Comparison of ENCODE assay signal across 14 mouse cellular contexts in genomic region chr2:72319028-72319798, GRCm38 (mm10). TPM values are rescaled to one million over a fixed set of nuclear protein-coding genes. Genes with fewer than 3 reads are reported as not detected.
DNase-seq lines count a peak whose midpoint lies in the region; ATAC-seq and TF ChIP-seq lines count a peak whose summit lies in the region.
"Had no signal": no experiment of that assay in that cellular context is flagged by ENCODE, and none has a peak within 500 bp of the region (broad histone marks: within the 10 kb centered on the region; RNA-seq: fewer than 3 reads in every experiment).

No protein-coding gene starts in this region.

- no peak for ATAC-seq in heart, embryonic 13.5 days (ENCODE audit: extremely low read depth, insufficient number of reproducible peaks, low FRiP score, low TSS enrichment)
- no peak for ATAC-seq in midbrain, embryonic 11.5 days (ENCODE audit: low FRiP score)
- no peak for ATAC-seq in midbrain, embryonic 13.5 days
- ATAC-seq in limb, embryonic 14.5 days (ENCODE audit: low FRiP score, low read depth), result no peak
- ATAC-seq: activated CD4-positive, CD25-positive, alpha-beta regulatory T cell, adult 4 months had no signal

- H3K27ac ChIP-seq in heart, embryonic 13.5 days (replicated peaks), result peak overlapping the region; percentile 70
- H3K27ac ChIP-seq in midbrain, embryonic 11.5 days (ENCODE audit: low read depth, low read length), result no peak overlapping the region
- no peak overlapping the region for H3K27ac ChIP-seq in midbrain, embryonic 13.5 days
- H3K27ac ChIP-seq in limb, embryonic 14.5 days (replicated peaks; ENCODE audit: low read depth, low read length), result 0 out of 2 replicates have a peak overlapping the region, but pooled peaks have one; percentile 22
- H3K27ac ChIP-seq: hindbrain, embryonic 12.5 days; layer of hippocampus, adult 2 months; midbrain, embryonic 12.5 days; neural tube, embryonic 15.5 days had no signal

- H3K4me1 ChIP-seq in heart, embryonic 13.5 days, result peaks cover 59% of the 10 kb centered on the region
- peaks cover 3% of the 10 kb centered on the region; the same call in 1 of the 2 replicates for H3K4me1 ChIP-seq in midbrain, embryonic 11.5 days (ENCODE audit: control insufficient read depth, insufficient read depth, low read length)
- H3K4me1 ChIP-seq in midbrain, embryonic 13.5 days (replicated peaks), result peaks cover 18% of the 10 kb centered on the region
- 0 out of 2 replicates have a peak, but pooled peaks cover 6% of the 10 kb centered on the region for H3K4me1 ChIP-seq in limb, embryonic 14.5 days (ENCODE audit: control insufficient read depth, insufficient read depth, low read length)

- WGBS in heart, embryonic 13.5 days, result 65% methylated on average over 7 of the region's 7 CpGs
- 81% methylated on average over 7 of the region's 7 CpGs for WGBS in midbrain, embryonic 11.5 days
- 88% methylated on average over 7 of the region's 7 CpGs for WGBS in midbrain, embryonic 13.5 days
- 75% methylated on average over 7 of the region's 7 CpGs for WGBS in limb, embryonic 14.5 days

- H3K4me3 ChIP-seq in heart, embryonic 13.5 days, result no peak overlapping the region
- no peak overlapping the region for H3K4me3 ChIP-seq in midbrain, embryonic 11.5 days (ENCODE audit: low read depth, low read length)
- no peak overlapping the region for H3K4me3 ChIP-seq in midbrain, embryonic 13.5 days (replicated peaks)
- no peak overlapping the region for H3K4me3 ChIP-seq in limb, embryonic 14.5 days (replicated peaks; ENCODE audit: low read length)
- H3K4me3 ChIP-seq: hindbrain, embryonic 12.5 days; layer of hippocampus, adult 2 months; midbrain, embryonic 12.5 days; neural tube, embryonic 15.5 days had no signal

- no peaks in the 10 kb centered on the region for H3K27me3 ChIP-seq in heart, embryonic 13.5 days (replicated peaks)
- H3K27me3 ChIP-seq in midbrain, embryonic 11.5 days (ENCODE audit: control insufficient read depth, insufficient read depth, low read length), result no peaks in the 10 kb centered on the region
- H3K27me3 ChIP-seq in midbrain, embryonic 13.5 days, result no peaks in the 10 kb centered on the region
- H3K27me3 ChIP-seq in limb, embryonic 14.5 days (ENCODE audit: control insufficient read depth, insufficient read depth, low read length), result no peaks in the 10 kb centered on the region
- H3K27me3 ChIP-seq: hindbrain, embryonic 12.5 days; midbrain, embryonic 12.5 days; neural tube, embryonic 15.5 days had no signal

- H3K9me3 ChIP-seq in heart, embryonic 13.5 days, result no peaks in the 10 kb centered on the region
- no peaks in the 10 kb centered on the region for H3K9me3 ChIP-seq in midbrain, embryonic 11.5 days (ENCODE audit: control insufficient read depth, low read length)
- H3K9me3 ChIP-seq in midbrain, embryonic 13.5 days, result no peaks in the 10 kb centered on the region
- no peaks in the 10 kb centered on the region for H3K9me3 ChIP-seq in limb, embryonic 14.5 days (ENCODE audit: control insufficient read depth, low read length)
- H3K9me3 ChIP-seq: hindbrain, embryonic 12.5 days; midbrain, embryonic 12.5 days; neural tube, embryonic 15.5 days had no signal

- peaks cover 10% of the 10 kb centered on the region; the same call in 1 of the 2 replicates for H3K36me3 ChIP-seq in heart, embryonic 13.5 days
- H3K36me3 ChIP-seq in midbrain, embryonic 11.5 days (ENCODE audit: control insufficient read depth, insufficient read depth, low read length), result no peaks in the 10 kb centered on the region
- H3K36me3 ChIP-seq in midbrain, embryonic 13.5 days, result no peaks in the 10 kb centered on the region
- H3K36me3 ChIP-seq in limb, embryonic 14.5 days (ENCODE audit: control insufficient read depth, insufficient read depth, low read length), result no peaks in the 10 kb centered on the region
- H3K36me3 ChIP-seq: hindbrain, embryonic 12.5 days; midbrain, embryonic 12.5 days; neural tube, embryonic 15.5 days had no signal

- no peak for TF ChIP-seq POLR2A in limb, embryonic 14.5 days (IDR thresholded peaks at IDR 0.05; ENCODE audit: borderline replicate concordance, extremely low read depth, insufficient read depth, insufficient read length)

- no peak overlapping the region for H3K4me2 ChIP-seq in heart, embryonic 13.5 days
- no peak overlapping the region for H3K4me2 ChIP-seq in midbrain, embryonic 11.5 days
- no peak overlapping the region for H3K4me2 ChIP-seq in midbrain, embryonic 13.5 days (replicated peaks)
- H3K4me2 ChIP-seq in limb, embryonic 14.5 days (replicated peaks; ENCODE audit: low read depth, low read length, severe bottlenecking), result no peak overlapping the region
- H3K4me2 ChIP-seq: hindbrain, embryonic 12.5 days; midbrain, embryonic 12.5 days; neural tube, embryonic 15.5 days had no signal

- H3K9ac ChIP-seq in heart, embryonic 13.5 days, result no peak overlapping the region
- H3K9ac ChIP-seq in midbrain, embryonic 11.5 days (ENCODE audit: low read length), result no peak overlapping the region
- H3K9ac ChIP-seq in midbrain, embryonic 13.5 days (replicated peaks), result no peak overlapping the region
- no peak overlapping the region for H3K9ac ChIP-seq in limb, embryonic 14.5 days (ENCODE audit: low read depth, low read length, severe bottlenecking)
- H3K9ac ChIP-seq: hindbrain, embryonic 12.5 days; midbrain, embryonic 12.5 days; neural tube, embryonic 15.5 days had no signal

- no peak for DNase-seq in heart, adult 9 months (ENCODE audit: low spot score in 2 of 2)
- DNase-seq in midbrain, embryonic 11.5 days (ENCODE audit: low spot score, missing footprints), result peak; percentile 21
- no peak for DNase-seq in limb, embryonic 14.5 days (ENCODE audit: low spot score)
- DNase-seq in layer of hippocampus, adult 11-12 months (ENCODE audit: low spot score), result no peak
- no peak for DNase-seq in thymus, postnatal 10 days (ENCODE audit: low spot score in 2 of 2)
- DNase-seq: cerebellum, adult 11 months; thymus, adult 18-20 months had no signal

RNA-seq across cellular contexts. Expression of gene Map3k20, which starts 33.8 kb away (rescaled TPM):
- polyA plus RNA-seq in heart, embryonic 13.5 days (2015; fragmentation: Nextera tagmentation; extraction: Ambion mirVana), result 43.9 and 44.8 TPM in 2 replicates
- 7.5 and 8.3 TPM in 2 replicates for polyA plus RNA-seq in midbrain, embryonic 11.5 days (2014; fragmentation: Nextera tagmentation; extraction: Ambion mirVana)
- 5.5 and 6.1 TPM in 2 replicates for polyA plus RNA-seq in midbrain, embryonic 13.5 days (2015; fragmentation: Nextera tagmentation; extraction: Ambion mirVana)
- polyA plus RNA-seq in limb, embryonic 14.5 days (2012; rRNA removed), result 13.4 and 14.6 TPM in 2 replicates
- 18.2 and 21.1 TPM in 2 replicates for polyA plus RNA-seq in limb, embryonic 14.5 days (2014; fragmentation: Nextera tagmentation; extraction: Ambion mirVana)

Comparison
In these comparisons a context has a peak if more than half of its experiments do, and no peak if none do; other contexts are left out.
1. H3K27ac ChIP-seq: peak in heart, embryonic 13.5 days (single experiment) and limb, embryonic 14.5 days (single experiment); none in midbrain, embryonic 11.5 days (single experiment) and midbrain, embryonic 13.5 days (single experiment).